Mouse (Mus musculus): ENCODE data around the gene Scg5. TPM values are rescaled to one million over a fixed set of nuclear protein-coding genes. Genes with fewer than 3 reads are reported as not detected.

Gene Scg5
- polyA plus RNA-seq, 1 experiment from 2014 or later, result 224 TPM

DNA sequence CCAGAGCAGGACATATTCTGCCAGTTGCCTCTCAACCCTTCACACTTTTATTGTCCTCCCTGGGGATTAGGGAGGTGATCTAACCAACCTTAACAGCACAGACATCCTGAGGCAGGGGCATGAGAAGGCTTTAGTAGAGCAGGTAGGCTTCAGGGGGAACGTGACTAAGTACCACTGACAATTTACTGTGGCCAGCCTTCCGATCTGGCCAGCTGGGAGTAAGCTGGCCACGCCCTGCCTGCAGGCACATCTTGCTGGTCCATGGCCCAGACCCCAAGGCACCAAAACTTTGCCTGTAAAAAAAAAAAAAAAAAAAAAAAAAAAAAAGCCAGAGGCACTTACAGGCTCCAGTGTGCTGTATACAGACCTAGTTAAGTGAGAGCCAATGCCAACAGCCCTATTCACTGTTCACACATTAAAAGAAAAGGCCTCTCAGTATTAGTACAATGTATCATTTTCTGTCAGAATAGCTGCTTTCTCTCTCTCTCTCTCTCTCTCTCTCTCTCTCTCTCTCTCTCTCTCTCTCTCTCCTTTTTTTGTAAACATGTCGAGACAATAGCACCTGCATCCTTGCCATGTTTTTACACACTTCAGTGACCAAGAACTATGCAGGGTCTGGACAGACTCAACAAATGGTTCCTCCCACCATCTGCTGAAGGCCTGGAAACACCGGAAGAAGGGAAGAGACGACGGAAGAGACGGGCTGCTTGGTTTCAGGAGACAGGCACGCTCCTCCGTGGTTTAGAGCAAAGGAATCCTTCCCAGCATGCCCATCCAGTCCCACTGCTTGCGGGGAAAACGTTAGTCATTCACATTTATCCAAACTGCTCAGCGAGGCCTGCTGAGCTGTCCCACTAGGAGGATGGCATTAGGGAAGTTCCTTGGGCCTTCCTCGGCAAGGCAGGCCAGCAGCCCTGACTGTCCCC is 11.0 kb downstream of the Scg5 start:
- no peaks in the 10 kb centered on the region for H3K9me3 ChIP-seq (replicated peaks; ENCODE audit: control insufficient read depth, low read length)
- 0 out of 2 replicates have a peak, but pooled peaks cover 3% of the 10 kb centered on the region for H3K4me1 ChIP-seq (ENCODE audit: control insufficient read depth, insufficient read depth, low read length)
- DNase-seq (ENCODE audit: low spot score) (peak; percentile 63), ATAC-seq (peak; percentile 91)
- H3K4me2 ChIP-seq (ENCODE audit: low read length), result no peak overlapping the region
- WGBS, result 39% methylated on average over 14 of the region's 14 CpGs
- H3K27me3 ChIP-seq (replicated peaks; ENCODE audit: control insufficient read depth, insufficient read depth, low read length), result no peaks in the 10 kb centered on the region
- H3K4me3 ChIP-seq (ENCODE audit: low read depth, low read length), result no peak overlapping the region
- H3K36me3 ChIP-seq (ENCODE audit: control insufficient read depth, insufficient read depth, low read length), result peaks cover 27% of the 10 kb centered on the region
- H3K27ac ChIP-seq (ENCODE audit: low read depth, low read length), result peak overlapping the region; percentile 46
- 0 out of 2 replicates have a peak overlapping the region, but pooled peaks have one; percentile 17 for H3K9ac ChIP-seq (ENCODE audit: low read length)

DNA sequence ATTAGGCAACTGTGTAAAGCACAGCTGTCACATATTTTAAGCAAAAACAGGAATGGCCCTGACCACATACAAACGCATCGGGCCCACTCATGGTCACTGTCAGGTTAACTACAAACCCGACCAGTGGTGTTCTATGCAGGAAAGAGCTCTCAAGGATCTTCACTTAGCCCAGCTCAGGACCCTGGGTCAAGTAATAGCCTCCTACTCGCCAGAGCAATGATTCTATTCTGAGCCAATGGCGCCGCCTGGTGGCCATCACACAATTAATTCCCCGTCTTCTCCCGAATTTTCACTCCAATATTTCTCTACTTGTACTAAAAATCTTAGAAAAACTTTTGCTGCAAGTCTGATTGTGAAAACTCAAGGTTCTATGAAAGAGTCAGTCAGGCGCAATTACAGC is 21.3 kb downstream of the Scg5 start:
- no peaks in the 10 kb centered on the region for H3K4me1 ChIP-seq (ENCODE audit: control insufficient read depth, insufficient read depth, low read length)
- no peak overlapping the region for H3K9ac ChIP-seq (ENCODE audit: low read length)
- H3K36me3 ChIP-seq (ENCODE audit: control insufficient read depth, insufficient read depth, low read length), result no peaks in the 10 kb centered on the region
- H3K9me3 ChIP-seq (replicated peaks; ENCODE audit: control insufficient read depth, low read length), result no peaks in the 10 kb centered on the region
- peak; percentile 54 for DNase-seq (ENCODE audit: low spot score)
- H3K4me2 ChIP-seq (ENCODE audit: low read length), result no peak overlapping the region
- H3K4me3 ChIP-seq (ENCODE audit: low read depth, low read length), result no peak overlapping the region
- H3K27me3 ChIP-seq (replicated peaks; ENCODE audit: control insufficient read depth, insufficient read depth, low read length), result no peaks in the 10 kb centered on the region
- 24% methylated on average over 9 of the region's 9 CpGs for WGBS
- ATAC-seq, result peak; percentile 44; the same call in 1 of the 2 replicates
- H3K27ac ChIP-seq (ENCODE audit: low read depth, low read length), result no peak overlapping the region

DNA sequence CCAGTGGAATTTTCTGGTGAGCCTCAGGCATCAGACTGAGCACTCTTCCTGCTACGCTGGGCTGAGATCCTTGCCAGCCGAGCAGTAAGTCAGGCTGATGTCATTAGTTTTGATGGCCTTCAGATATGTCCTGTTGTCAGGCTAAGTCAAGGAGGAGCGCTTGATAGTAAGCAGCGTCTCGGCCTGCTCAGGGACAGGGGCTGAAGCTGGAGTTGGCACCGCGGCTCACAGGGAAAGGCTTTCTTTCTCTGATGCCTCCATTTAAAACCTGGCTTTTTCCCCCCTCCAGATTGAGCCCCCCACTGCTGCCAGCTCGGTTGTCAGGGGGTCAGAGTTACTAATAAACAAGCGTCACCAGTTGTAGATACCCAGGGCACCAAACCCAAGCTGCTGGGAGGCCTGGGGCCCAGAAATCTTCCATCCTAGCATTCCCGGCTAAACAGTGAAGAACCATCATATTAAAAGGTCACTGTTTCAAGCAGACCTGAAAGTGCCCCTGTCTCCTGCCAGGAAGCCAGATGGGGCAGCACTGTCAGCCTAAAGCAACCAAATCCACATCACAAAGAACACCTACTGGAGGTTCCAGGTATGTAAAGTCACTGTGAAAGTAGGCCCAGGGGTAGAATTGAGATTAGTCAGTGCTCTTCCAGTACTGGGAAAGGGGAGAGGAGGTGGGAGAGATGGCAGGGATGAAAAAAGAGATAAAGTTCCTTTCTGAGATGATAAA is 21.9 kb downstream of the Scg5 start:
- no peak overlapping the region for H3K4me2 ChIP-seq (ENCODE audit: low read length)
- no peak for ATAC-seq
- no peaks in the 10 kb centered on the region for H3K27me3 ChIP-seq (replicated peaks; ENCODE audit: control insufficient read depth, insufficient read depth, low read length)
- H3K9ac ChIP-seq (ENCODE audit: low read length), result no peak overlapping the region
- no peaks in the 10 kb centered on the region for H3K4me1 ChIP-seq (ENCODE audit: control insufficient read depth, insufficient read depth, low read length)
- WGBS, result 74% methylated on average over 10 of the region's 10 CpGs
- no peak overlapping the region for H3K4me3 ChIP-seq (ENCODE audit: low read depth, low read length)
- DNase-seq (ENCODE audit: low spot score), result no peak
- no peak overlapping the region for H3K27ac ChIP-seq (ENCODE audit: low read depth, low read length)
- H3K36me3 ChIP-seq (ENCODE audit: control insufficient read depth, insufficient read depth, low read length), result no peaks in the 10 kb centered on the region
- no peaks in the 10 kb centered on the region for H3K9me3 ChIP-seq (replicated peaks; ENCODE audit: control insufficient read depth, low read length)

DNA sequence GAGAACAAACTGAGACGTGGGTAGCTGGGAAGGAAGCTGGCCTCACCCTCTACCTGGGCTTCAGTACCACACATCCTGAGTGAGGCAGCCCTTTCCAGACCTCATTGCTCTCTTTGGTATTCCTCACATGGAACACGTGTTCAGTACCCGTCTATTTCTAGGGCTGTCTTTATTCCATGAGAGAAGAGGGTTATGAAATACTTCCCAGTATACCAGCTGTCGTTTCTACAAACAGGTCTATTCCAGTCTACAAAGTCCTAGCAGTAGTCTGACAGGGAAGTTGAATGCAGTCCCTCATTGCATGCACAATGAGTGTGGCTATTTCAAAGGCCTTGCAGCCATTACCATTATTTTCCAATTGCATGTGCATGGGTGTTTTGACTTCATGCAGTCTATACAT is 23.2 kb downstream of the Scg5 start:
- no peaks in the 10 kb centered on the region for H3K4me1 ChIP-seq (ENCODE audit: control insufficient read depth, insufficient read depth, low read length)
- H3K27ac ChIP-seq (ENCODE audit: low read depth, low read length), result no peak overlapping the region
- H3K4me3 ChIP-seq (ENCODE audit: low read depth, low read length), result no peak overlapping the region
- ATAC-seq (no peak), DNase-seq (ENCODE audit: low spot score) (no peak)
- H3K36me3 ChIP-seq (ENCODE audit: control insufficient read depth, insufficient read depth, low read length), result no peaks in the 10 kb centered on the region
- 70% methylated on average over 4 of the region's 4 CpGs for WGBS
- H3K9ac ChIP-seq (ENCODE audit: low read length), result no peak overlapping the region
- H3K4me2 ChIP-seq (ENCODE audit: low read length), result no peak overlapping the region
- no peaks in the 10 kb centered on the region for H3K27me3 ChIP-seq (replicated peaks; ENCODE audit: control insufficient read depth, insufficient read depth, low read length)
- H3K9me3 ChIP-seq (replicated peaks; ENCODE audit: control insufficient read depth, low read length), result no peaks in the 10 kb centered on the region

DNA sequence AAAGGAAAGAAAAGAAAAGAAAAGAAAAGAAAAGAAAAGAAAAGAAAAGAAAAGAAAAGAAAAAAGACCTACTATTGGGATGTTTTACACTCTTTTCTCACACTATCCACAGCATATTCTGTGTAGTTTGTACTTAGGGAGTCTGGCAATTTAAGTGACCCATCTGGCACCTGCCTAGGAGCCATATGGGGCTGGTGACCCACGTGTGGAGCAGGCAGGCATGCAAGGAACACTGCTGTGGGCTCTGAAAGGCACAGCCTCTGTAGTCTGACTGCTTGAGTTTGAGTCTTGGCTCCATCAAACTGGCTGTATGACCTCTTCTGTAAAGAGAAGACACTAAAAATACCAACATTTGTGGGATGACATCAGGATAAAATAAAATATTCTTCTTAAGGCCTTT is 25.2 kb downstream of the Scg5 start:
- no peaks in the 10 kb centered on the region for H3K27me3 ChIP-seq (replicated peaks; ENCODE audit: control insufficient read depth, insufficient read depth, low read length)
- ATAC-seq (peak; percentile 63; the same call in 1 of the 2 replicates), DNase-seq (ENCODE audit: low spot score) (peak; percentile 39)
- 19% methylated on average over 1 of the region's 1 CpGs for WGBS
- H3K36me3 ChIP-seq (ENCODE audit: control insufficient read depth, insufficient read depth, low read length), result no peaks in the 10 kb centered on the region
- no peaks in the 10 kb centered on the region for H3K4me1 ChIP-seq (ENCODE audit: control insufficient read depth, insufficient read depth, low read length)
- no peak overlapping the region for H3K9ac ChIP-seq (ENCODE audit: low read length)
- no peak overlapping the region; the same call in 1 of the 2 replicates for H3K27ac ChIP-seq (ENCODE audit: low read depth, low read length)
- H3K4me3 ChIP-seq (ENCODE audit: low read depth, low read length), result no peak overlapping the region
- H3K4me2 ChIP-seq (ENCODE audit: low read length), result no peak overlapping the region
- no peaks in the 10 kb centered on the region for H3K9me3 ChIP-seq (replicated peaks; ENCODE audit: control insufficient read depth, low read length)

DNA sequence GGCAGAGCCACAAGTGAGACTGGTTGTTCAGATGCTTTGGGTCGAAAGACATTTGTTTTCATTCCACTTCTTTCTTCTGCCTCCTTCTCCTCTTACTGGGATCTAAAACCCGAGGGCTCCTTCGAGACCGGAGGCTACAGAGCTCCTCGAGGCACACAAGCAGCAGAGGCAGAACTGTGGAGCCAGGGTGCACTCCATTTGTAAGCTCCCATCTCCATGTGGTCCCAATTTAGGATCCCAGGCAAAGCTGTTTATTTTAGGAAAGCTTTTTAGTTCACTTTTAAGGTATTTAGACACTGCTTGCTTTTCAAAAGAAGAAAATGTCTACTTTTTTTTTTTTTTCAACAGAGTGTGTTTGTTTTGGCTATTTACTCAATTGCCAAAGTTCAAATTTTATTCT is 28.1 kb downstream of the Scg5 start:
- H3K4me1 ChIP-seq (ENCODE audit: control insufficient read depth, insufficient read depth, low read length), result no peaks in the 10 kb centered on the region
- no peak overlapping the region for H3K27ac ChIP-seq (ENCODE audit: low read depth, low read length)
- no peak overlapping the region for H3K9ac ChIP-seq (ENCODE audit: low read length)
- H3K4me2 ChIP-seq (ENCODE audit: low read length), result no peak overlapping the region
- no peaks in the 10 kb centered on the region for H3K27me3 ChIP-seq (replicated peaks; ENCODE audit: control insufficient read depth, insufficient read depth, low read length)
- H3K36me3 ChIP-seq (ENCODE audit: control insufficient read depth, insufficient read depth, low read length), result no peaks in the 10 kb centered on the region
- WGBS, result 82% methylated on average over 5 of the region's 5 CpGs
- no peaks in the 10 kb centered on the region for H3K9me3 ChIP-seq (replicated peaks; ENCODE audit: control insufficient read depth, low read length)
- no peak for DNase-seq (ENCODE audit: low spot score)
- H3K4me3 ChIP-seq (ENCODE audit: low read depth, low read length), result no peak overlapping the region
- ATAC-seq, result no peak

DNA sequence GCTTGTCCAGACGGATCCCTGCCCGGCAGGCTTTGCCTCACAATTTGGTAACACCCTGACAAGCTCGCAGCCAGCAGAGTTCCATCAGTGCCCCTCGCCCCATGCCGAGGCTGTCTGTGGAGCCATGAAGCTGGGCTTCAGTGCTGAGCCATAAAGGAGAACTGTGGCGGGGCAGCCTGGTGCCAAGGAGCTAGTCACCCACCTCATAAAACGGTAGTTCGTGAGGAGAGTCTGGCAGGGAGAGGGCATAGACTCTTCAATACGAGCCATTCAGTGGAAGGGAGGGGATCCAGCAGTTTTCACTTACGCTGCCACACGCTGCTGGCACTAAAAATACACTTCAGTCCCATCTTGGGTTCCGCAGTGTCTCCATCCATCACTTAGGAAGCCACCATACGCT is 30.3 kb downstream of the Scg5 start:
- Histone ChIP-seq H3K9me3 (replicated peaks; ENCODE audit: control insufficient read depth, low read length) (no peaks in the 10 kb centered on the region), H3K9ac (ENCODE audit: low read length) (no peak overlapping the region), H3K27ac (ENCODE audit: low read depth, low read length) (no peak overlapping the region), H3K4me3 (ENCODE audit: low read depth, low read length) (no peak overlapping the region), H3K27me3 (replicated peaks; ENCODE audit: control insufficient read depth, insufficient read depth, low read length) (no peaks in the 10 kb centered on the region), H3K36me3 (ENCODE audit: control insufficient read depth, insufficient read depth, low read length) (no peaks in the 10 kb centered on the region), H3K4me2 (ENCODE audit: low read length) (no peak overlapping the region), H3K4me1 (ENCODE audit: control insufficient read depth, insufficient read depth, low read length) (no peaks in the 10 kb centered on the region)
- DNase-seq (ENCODE audit: low spot score) (no peak), ATAC-seq (no peak)
- 89% methylated on average over 13 of the region's 13 CpGs for WGBS

DNA sequence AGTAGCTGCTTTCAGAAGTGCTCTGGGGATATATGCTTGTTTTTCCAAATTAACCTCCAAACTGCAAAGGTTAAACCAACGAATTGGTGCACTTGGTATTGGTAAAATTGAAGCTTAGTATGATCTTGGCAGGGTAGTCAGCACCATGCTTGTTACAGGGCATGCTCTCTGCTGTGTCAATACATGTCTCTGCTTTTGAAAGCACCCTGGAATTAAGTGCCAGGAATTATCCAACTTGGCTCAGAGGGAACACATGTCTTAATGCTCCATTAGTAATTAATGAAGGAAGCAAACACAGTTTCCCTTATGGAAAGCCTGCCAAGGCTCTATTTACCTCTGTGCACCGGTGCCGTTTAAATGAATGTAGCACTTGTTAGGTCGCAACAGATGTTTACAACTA is 33.7 kb downstream of the Scg5 start:
- peaks cover 10% of the 10 kb centered on the region; the same call in 1 of the 2 replicates for H3K36me3 ChIP-seq (ENCODE audit: control insufficient read depth, insufficient read depth, low read length)
- no peaks in the 10 kb centered on the region for H3K27me3 ChIP-seq (replicated peaks; ENCODE audit: control insufficient read depth, insufficient read depth, low read length)
- H3K27ac ChIP-seq (ENCODE audit: low read depth, low read length), result no peak overlapping the region
- no peak overlapping the region for H3K4me3 ChIP-seq (ENCODE audit: low read depth, low read length)
- H3K9me3 ChIP-seq (replicated peaks; ENCODE audit: control insufficient read depth, low read length), result no peaks in the 10 kb centered on the region
- DNase-seq (ENCODE audit: low spot score), result peak; percentile 28
- ATAC-seq, result no peak
- 28% methylated on average over 4 of the region's 4 CpGs for WGBS
- no peak overlapping the region for H3K9ac ChIP-seq (ENCODE audit: low read length)
- no peaks in the 10 kb centered on the region for H3K4me1 ChIP-seq (ENCODE audit: control insufficient read depth, insufficient read depth, low read length)
- H3K4me2 ChIP-seq (ENCODE audit: low read length), result no peak overlapping the region

DNA sequence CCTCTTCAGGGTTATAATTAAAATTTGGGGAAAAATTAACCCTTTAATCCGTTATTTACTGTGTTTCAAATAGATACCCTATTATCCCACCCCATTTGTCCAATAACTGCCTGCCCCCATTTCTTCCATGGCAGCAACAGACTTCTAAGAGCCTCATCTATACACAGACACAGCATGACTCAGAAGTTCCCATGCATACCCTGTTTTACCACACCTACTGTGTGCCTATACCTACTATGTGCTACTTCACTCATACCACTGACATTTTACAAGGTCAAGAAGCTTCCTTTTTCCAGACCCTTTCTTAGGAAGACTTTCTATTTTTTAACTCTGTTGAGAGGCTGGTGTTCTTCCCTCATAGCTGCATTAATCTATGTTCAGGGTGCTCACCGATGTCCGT is 35.4 kb downstream of the Scg5 start:
- 92% methylated on average over 3 of the region's 3 CpGs for WGBS
- Histone ChIP-seq H3K27ac (ENCODE audit: low read depth, low read length) (no peak overlapping the region), H3K9ac (ENCODE audit: low read length) (no peak overlapping the region), H3K27me3 (replicated peaks; ENCODE audit: control insufficient read depth, insufficient read depth, low read length) (no peaks in the 10 kb centered on the region), H3K4me2 (ENCODE audit: low read length) (no peak overlapping the region), H3K4me3 (ENCODE audit: low read depth, low read length) (no peak overlapping the region), H3K9me3 (replicated peaks; ENCODE audit: control insufficient read depth, low read length) (no peaks in the 10 kb centered on the region), H3K36me3 (ENCODE audit: control insufficient read depth, insufficient read depth, low read length) (peaks cover 11% of the 10 kb centered on the region; the same call in 1 of the 2 replicates), H3K4me1 (ENCODE audit: control insufficient read depth, insufficient read depth, low read length) (no peaks in the 10 kb centered on the region)
- DNase-seq (ENCODE audit: low spot score) (no peak), ATAC-seq (no peak)

All from forebrain, embryonic 14.5 days (tissue).